Mouse (Mus musculus) mesoderm, embryonic 11.5 days (tissue): ENCODE data around the gene Il3.
A peak's percentile ranks its signal among the peaks of the same experiment; 100 is the strongest.

Experiments used
- DNase-seq: peaks from one replicate; pipeline ENCODE4 v3.0.0-alpha.2; 2012; ENCODE audit warnings: low read depth, low spot score

Il3 gene

GRCm38 (mm10) chr11:54287821-54288453 is 20.9 kb upstream of the Il3 start:
- no peak for DNase-seq

GRCm38 (mm10) chr11:54271437-54271949 is 4.4 kb upstream of the Il3 start:
- no peak for DNase-seq

- DNase-seq = no peak
These were observed 2.3 kb upstream of the Il3 start for GRCm38 (mm10) chr11:54269191-54269896.

- peak; percentile 67 for DNase-seq
These were observed 2.5 kb downstream of the Il3 start for GRCm38 (mm10) chr11:54264542-54264941.

GRCm38 (mm10) chr11:54263405-54264031 is 3.6 kb downstream of the Il3 start:
- peak; percentile 8 for DNase-seq

- peak; percentile 83 for DNase-seq
These were observed 10.3 kb downstream of the Il3 start for GRCm38 (mm10) chr11:54256624-54257376.

GRCm38 (mm10) chr11:54254114-54254513 is 13.0 kb downstream of the Il3 start:
- no peak for DNase-seq

- DNase-seq = no peak
These were observed 16.5 kb downstream of the Il3 start for GRCm38 (mm10) chr11:54250575-54250974.

GRCm38 (mm10) chr11:54249748-54250147 is 17.3 kb downstream of the Il3 start:
- no peak for DNase-seq

- no peak for DNase-seq
These were observed 17.9 kb downstream of the Il3 start, which contains the start of gene Csf2 for GRCm38 (mm10) chr11:54248940-54249717. Csf2 (minus strand) TSS chr11:54249667.

- DNase-seq = no peak
These were observed 19.7 kb downstream of the Il3 start for GRCm38 (mm10) chr11:54247251-54247950.

- no peak for DNase-seq
These were observed 22.6 kb downstream of the Il3 start for GRCm38 (mm10) chr11:54244465-54244864.

GRCm38 (mm10) chr11:54242494-54242893 is 24.6 kb downstream of the Il3 start:
- no peak for DNase-seq

- no peak for DNase-seq
These were observed 30.1 kb downstream of the Il3 start for GRCm38 (mm10) chr11:54236939-54237338.

- DNase-seq = no peak
These were observed 39.6 kb downstream of the Il3 start for GRCm38 (mm10) chr11:54227478-54227877.

GRCm38 (mm10) chr11:54224475-54224986 is 42.5 kb downstream of the Il3 start:
- no peak for DNase-seq

- no peak for DNase-seq
These were observed 43.2 kb downstream of the Il3 start for GRCm38 (mm10) chr11:54223637-54224474.

- DNase-seq = no peak
These were observed 47.0 kb downstream of the Il3 start for GRCm38 (mm10) chr11:54219903-54220740.
